Comparison of ENCODE assay signal across 9 mouse cellular contexts in genomic region chr3:42074532-42075287, GRCm38 (mm10).
DNase-seq lines count a peak whose midpoint lies in the region; ATAC-seq and TF ChIP-seq lines count a peak whose summit lies in the region.
"Had no signal": no experiment of that assay in that cellular context is flagged by ENCODE, and none has a peak within 500 bp of the region (broad histone marks: within the 10 kb centered on the region; RNA-seq: fewer than 3 reads in every experiment).

No protein-coding gene starts in this region.

- POLR2A ChIA-PET in Patski (lab: Charles Lee), result interaction anchor here (0.7 kb wide), 1 partner anchor 527 kb away, joined by 7 read pairs; no protein-coding TSS in a partner anchor

- no peaks in the 10 kb centered on the region for H3K36me3 ChIP-seq in kidney, embryonic 15.5 days
- H3K36me3 ChIP-seq in hindbrain, postnatal 0 days (ENCODE audit: insufficient read depth, low read length), result no peaks in the 10 kb centered on the region
- no peaks in the 10 kb centered on the region for H3K36me3 ChIP-seq in stomach, embryonic 15.5 days
- H3K36me3 ChIP-seq: liver, embryonic 13.5 days had no signal

- 47% methylated on average over 11 of the region's 11 CpGs for WGBS in kidney, embryonic 15.5 days
- 33% methylated on average over 11 of the region's 11 CpGs for WGBS in hindbrain, postnatal 0 days
- WGBS in stomach, embryonic 15.5 days, result 28% methylated on average over 11 of the region's 11 CpGs

- H3K9me3 ChIP-seq in kidney, embryonic 15.5 days (replicated peaks), result no peaks in the 10 kb centered on the region
- H3K9me3 ChIP-seq in hindbrain, postnatal 0 days (ENCODE audit: low read length), result no peaks in the 10 kb centered on the region
- no peaks in the 10 kb centered on the region for H3K9me3 ChIP-seq in stomach, embryonic 15.5 days
- H3K9me3 ChIP-seq: liver, embryonic 13.5 days had no signal

- DNase-seq in kidney, adult 18-20 months, result peak; percentile 4
- DNase-seq in Patski (ENCODE audit: low read depth, low spot score), result no peak
- peak; percentile 45 for DNase-seq in embryo, embryonic 11.5 days (ENCODE audit: low read depth, low spot score)
- DNase-seq in hindbrain, postnatal 0 days (ENCODE audit: low spot score), result peak; percentile 91
- peak; percentile 9 for DNase-seq in lung, postnatal 36 days
- no peak for DNase-seq in urinary bladder, postnatal 4 days (ENCODE audit: low spot score in 2 of 2)
- DNase-seq: liver, embryonic 13.5 days had no signal

- H3K27me3 ChIP-seq in kidney, embryonic 15.5 days, result no peaks in the 10 kb centered on the region
- peaks cover 23% of the 10 kb centered on the region for H3K27me3 ChIP-seq in Patski
- no peaks in the 10 kb centered on the region for H3K27me3 ChIP-seq in hindbrain, postnatal 0 days (ENCODE audit: insufficient read depth, low read length)
- no peaks in the 10 kb centered on the region for H3K27me3 ChIP-seq in stomach, embryonic 15.5 days (replicated peaks)
- H3K27me3 ChIP-seq: liver, embryonic 13.5 days had no signal

- in situ Hi-C loops in Patski (cut with MboI; ENCODE audit: low pct_unique_long_range_greater_than_20kb), result no loop called here

- H3K27ac ChIP-seq in kidney, embryonic 15.5 days, result no peak overlapping the region
- no peak overlapping the region for H3K27ac ChIP-seq in hindbrain, postnatal 0 days
- no peak overlapping the region for H3K27ac ChIP-seq in stomach, embryonic 15.5 days
- H3K27ac ChIP-seq: liver, embryonic 13.5 days had no signal

- H3K4me1 ChIP-seq in kidney, embryonic 15.5 days, result no peaks in the 10 kb centered on the region
- no peaks in the 10 kb centered on the region for H3K4me1 ChIP-seq in hindbrain, postnatal 0 days (ENCODE audit: insufficient read depth, low read length)
- H3K4me1 ChIP-seq in stomach, embryonic 15.5 days, result no peaks in the 10 kb centered on the region
- H3K4me1 ChIP-seq: liver, embryonic 13.5 days had no signal

- H3K4me2 ChIP-seq in kidney, embryonic 15.5 days, result no peak overlapping the region
- peak overlapping the region; percentile 41 for H3K4me2 ChIP-seq in hindbrain, postnatal 0 days (ENCODE audit: low read depth, low read length)
- H3K4me2 ChIP-seq in stomach, embryonic 15.5 days, result peak overlapping the region; percentile 19; the same call in 1 of the 2 replicates
- H3K4me2 ChIP-seq: liver, embryonic 13.5 days had no signal

- CTCF ChIA-PET in Patski (lab: Charles Lee), result interaction anchor here (1.0 to 2.3 kb wide), 9 partner anchors 8 to 302 kb away, joined by 3 to 9 read pairs (median 4); no protein-coding TSS in a partner anchor

- no peak for ATAC-seq in kidney, embryonic 15.5 days (replicated peaks; ENCODE audit: low FRiP score)
- no peak for ATAC-seq in Patski
- ATAC-seq in hindbrain, postnatal 0 days, result peak; percentile 45; the same call in 1 of the 2 replicates
- ATAC-seq in stomach, embryonic 15.5 days (ENCODE audit: insufficient read depth, low FRiP score, low read depth), result no peak

- H3K4me3 ChIP-seq in kidney, embryonic 15.5 days (replicated peaks), result no peak overlapping the region
- H3K4me3 ChIP-seq in hindbrain, postnatal 0 days (ENCODE audit: low read length), result no peak overlapping the region
- no peak overlapping the region for H3K4me3 ChIP-seq in stomach, embryonic 15.5 days (replicated peaks)
- H3K4me3 ChIP-seq: liver, embryonic 13.5 days had no signal

- peak; percentile 63 for TF ChIP-seq CTCF in Patski (IDR thresholded peaks at IDR 0.05)
- TF ChIP-seq CTCF in hindbrain, postnatal 0 days (IDR thresholded peaks at IDR 0.05; ENCODE audit: low read depth), result peak; percentile 72

- H3K9ac ChIP-seq in kidney, embryonic 15.5 days, result no peak overlapping the region
- no peak overlapping the region for H3K9ac ChIP-seq in hindbrain, postnatal 0 days (replicated peaks; ENCODE audit: low read length)
- H3K9ac ChIP-seq in stomach, embryonic 15.5 days, result no peak overlapping the region
- H3K9ac ChIP-seq: liver, embryonic 13.5 days had no signal

Comparison
In these comparisons a context has a peak if more than half of its experiments do, and no peak if none do; other contexts are left out.
1. DNase-seq: peak in kidney, adult 18-20 months (single experiment), embryo, embryonic 11.5 days (single experiment), hindbrain, postnatal 0 days (single experiment) and lung, postnatal 36 days (single experiment); none in Patski (single experiment) and urinary bladder, postnatal 4 days (0 of 2).